Mouse (Mus musculus) testis, adult 2 months (tissue): ENCODE measurements at regions not wholly inside any gene's neighbourhood (a gene's known extent, or its start where the extent isn't known, plus 50 kb on each side); places are given as distances from the start of the nearest gene placed in this dataset.

ENCODE experiments used
- CTCF ChIP-seq: fragments of 200-500 bp; IDR thresholded peaks from 2 replicates; pipeline ENCODE4 v1.5.1; 2012; ENCODE audit warnings: low read depth, mild to moderate bottlenecking, inconsistent platforms, low read length, moderate library complexity; ENCODE audit not compliant: control insufficient read depth, insufficient read depth, insufficient replicate concordance
- POLR2A ChIP-seq: fragments of 200-500 bp; IDR thresholded peaks from 2 replicates; pipeline ENCODE4 v1.6.1; 2012; ENCODE audit warnings: low read depth, mild to moderate bottlenecking, inconsistent platforms, low read length, moderate library complexity; ENCODE audit not compliant: control insufficient read depth

- no peak for TF ChIP-seq CTCF
- TF ChIP-seq POLR2A: no peak
Measured at GRCm38 (mm10) chr16:55514448-55515200, 216.8 kb upstream of the Zpld1 start.
